Mouse (Mus musculus) forebrain, embryonic 10.5 days (tissue): ENCODE data around the gene Ttc23l. TPM values are rescaled to one million over a fixed set of nuclear protein-coding genes. Genes with fewer than 3 reads are reported as not detected.

Experiments used
- DNase-seq: peaks from one replicate; pipeline ENCODE4 v3.0.0-alpha.2; 2017; ENCODE audit warnings: low spot score; ENCODE audit errors: extremely low spot score
- H3K27ac ChIP-seq: fragments of 300-500 bp; sonication (generic); 2 replicates; pipeline ENCODE4 v1.5.1; 2016; ENCODE audit warnings: mild to moderate bottlenecking
- H3K27me3 ChIP-seq: fragments of 300-500 bp; sonication (generic); 2 replicates; pipeline ENCODE4 v1.6.1; 2016; ENCODE audit warnings: mild to moderate bottlenecking; ENCODE audit not compliant: poor library complexity, severe bottlenecking
- H3K36me3 ChIP-seq: fragments of 300-500 bp; sonication (generic); replicated peaks from 2 replicates; pipeline ENCODE4 v1.6.1; 2016; ENCODE audit warnings: mild to moderate bottlenecking, moderate library complexity
- H3K4me1 ChIP-seq: fragments of 300-500 bp; sonication (generic); 2 replicates; pipeline ENCODE4 v1.6.1; 2016
- H3K4me3 ChIP-seq: fragments of 300-500 bp; sonication (generic); 2 replicates; pipeline ENCODE4 v1.5.1; 2016; ENCODE audit warnings: mild to moderate bottlenecking, moderate library complexity
- H3K9me3 ChIP-seq: fragments of 300-500 bp; sonication (generic); 2 replicates; pipeline ENCODE4 v1.6.1; 2016; ENCODE audit warnings: mild to moderate bottlenecking, moderate library complexity
- WGBS: fragments of 180-500 bp; shearing (Covaris S2); methylation state at CpG from one replicate; pipeline ENCODE4 v1.1.7; 2016; 5-methylcytosine and 5-hydroxymethylcytosine counted together
- polyA plus RNA-seq: library from polyadenylated mRNA; unstranded; fragments of >200 nt; fragmentation: Nextera tagmentation; extraction: Ambion mirVana; gene quantifications from 2 replicates; pipeline ENCODE4 v1.2.1, GENCODE M21; 2016

Gene Ttc23l
- polyA plus RNA-seq: not detected in 2 replicates

GRCm38 (mm10) chr15:10558465-10558864 lies at the start of gene Ttc23l:
Ttc23l (minus strand) TSS chr15:10558668.
- no peaks in the 10 kb centered on the region for H3K4me1 ChIP-seq
- H3K27ac ChIP-seq: no peak within 1 kb of the TSS
- no peaks in the 10 kb centered on the region for H3K36me3 ChIP-seq
- H3K4me3 ChIP-seq: no peak within 1 kb of the TSS
- no peak for DNase-seq
- 85% methylated on average over 13 of the region's 13 CpGs for WGBS
- no peaks in the 10 kb centered on the region for H3K27me3 ChIP-seq
- H3K9me3 ChIP-seq: no peaks in the 10 kb centered on the region

GRCm38 (mm10) chr15:10599413-10599812 lies 40.9 kb upstream of the Ttc23l start:
- peaks cover 7% of the 10 kb centered on the region; the same call in 1 of the 2 replicates for H3K9me3 ChIP-seq
- WGBS: 89% methylated on average over 7 of the region's 7 CpGs
- H3K27me3 ChIP-seq: no peaks in the 10 kb centered on the region
- peaks cover 24% of the 10 kb centered on the region for H3K36me3 ChIP-seq
- peak overlapping the region; percentile 65; the same call in 1 of the 2 replicates for H3K27ac ChIP-seq
- H3K4me1 ChIP-seq: peaks cover 17% of the 10 kb centered on the region
- no peak for DNase-seq
- no peak overlapping the region for H3K4me3 ChIP-seq

GRCm38 (mm10) chr15:10598259-10599225 lies 40.1 kb upstream of the Ttc23l start:
- no peaks in the 10 kb centered on the region; the same call in 1 of the 2 replicates for H3K9me3 ChIP-seq
- no peak overlapping the region for H3K4me3 ChIP-seq
- 74% methylated on average over 16 of the region's 16 CpGs for WGBS
- peak overlapping the region; percentile 65 for H3K27ac ChIP-seq
- peaks cover 21% of the 10 kb centered on the region; the same call in 1 of the 2 replicates for H3K36me3 ChIP-seq
- H3K4me1 ChIP-seq: peaks cover 17% of the 10 kb centered on the region
- no peak for DNase-seq
- no peaks in the 10 kb centered on the region for H3K27me3 ChIP-seq

GRCm38 (mm10) chr15:10596871-10597270 lies 38.4 kb upstream of the Ttc23l start:
- H3K27me3 ChIP-seq: no peaks in the 10 kb centered on the region
- WGBS: 95% methylated on average over 9 of the region's 9 CpGs
- no peak overlapping the region for H3K4me3 ChIP-seq
- H3K9me3 ChIP-seq: no peaks in the 10 kb centered on the region
- no peak for DNase-seq
- peaks cover 25% of the 10 kb centered on the region for H3K36me3 ChIP-seq
- H3K4me1 ChIP-seq: peaks cover 17% of the 10 kb centered on the region
- H3K27ac ChIP-seq: no peak overlapping the region

GRCm38 (mm10) chr15:10595408-10595807 lies 36.9 kb upstream of the Ttc23l start:
- DNase-seq: no peak
- peaks cover 30% of the 10 kb centered on the region for H3K36me3 ChIP-seq
- 92% methylated on average over 6 of the region's 6 CpGs for WGBS

GRCm38 (mm10) chr15:10594910-10595309 lies 36.4 kb upstream of the Ttc23l start:
- Histone ChIP-seq H3K27me3 (no peaks in the 10 kb centered on the region), H3K4me1 (peaks cover 17% of the 10 kb centered on the region), H3K4me3 (no peak overlapping the region), H3K36me3 (peaks cover 30% of the 10 kb centered on the region), H3K9me3 (no peaks in the 10 kb centered on the region), H3K27ac (no peak overlapping the region)
- no peak for DNase-seq
- 84% methylated on average over 10 of the region's 10 CpGs for whole genome bisulfite sequencing

More at GRCm38 (mm10) chr15:10595408-10595807, 36.9 kb upstream of the Ttc23l start:
- H3K4me1 ChIP-seq: peaks cover 17% of the 10 kb centered on the region
- H3K4me3 ChIP-seq: no peak overlapping the region
- H3K9me3 ChIP-seq: no peaks in the 10 kb centered on the region
- no peak overlapping the region for H3K27ac ChIP-seq
- no peaks in the 10 kb centered on the region for H3K27me3 ChIP-seq

- Histone ChIP-seq H3K4me3 (no peak overlapping the region), H3K27ac (no peak overlapping the region), H3K4me1 (peaks cover 3% of the 10 kb centered on the region; the same call in 1 of the 2 replicates), H3K9me3 (no peaks in the 10 kb centered on the region), H3K36me3 (peaks cover 44% of the 10 kb centered on the region), H3K27me3 (no peaks in the 10 kb centered on the region)
- 89% methylated on average over 6 of the region's 6 CpGs for WGBS
- DNase-seq: no peak
Measured at GRCm38 (mm10) chr15:10593094-10593493, 34.6 kb upstream of the Ttc23l start.

- Histone ChIP-seq H3K9me3 (no peaks in the 10 kb centered on the region), H3K27me3 (no peaks in the 10 kb centered on the region), H3K4me1 (no peaks in the 10 kb centered on the region), H3K4me3 (no peak overlapping the region), H3K36me3 (peaks cover 58% of the 10 kb centered on the region), H3K27ac (no peak overlapping the region)
- 91% methylated on average over 2 of the region's 2 CpGs for WGBS
- DNase-seq: no peak
Measured at GRCm38 (mm10) chr15:10586565-10586964, 28.1 kb upstream of the Ttc23l start.

GRCm38 (mm10) chr15:10584359-10585187 lies 26.1 kb upstream of the Ttc23l start:
- no peaks in the 10 kb centered on the region for H3K4me1 ChIP-seq
- no peaks in the 10 kb centered on the region for H3K27me3 ChIP-seq
- no peak for DNase-seq
- WGBS: 93% methylated on average over 10 of the region's 10 CpGs
- H3K4me3 ChIP-seq: no peak overlapping the region
- H3K9me3 ChIP-seq: no peaks in the 10 kb centered on the region
- peaks cover 49% of the 10 kb centered on the region for H3K36me3 ChIP-seq
- no peak overlapping the region for H3K27ac ChIP-seq

- Histone ChIP-seq H3K9me3 (no peaks in the 10 kb centered on the region), H3K4me3 (no peak overlapping the region), H3K27me3 (no peaks in the 10 kb centered on the region), H3K27ac (no peak overlapping the region), H3K36me3 (peaks cover 48% of the 10 kb centered on the region), H3K4me1 (no peaks in the 10 kb centered on the region)
- WGBS: 61% methylated on average over 8 of the region's 8 CpGs
- peak; percentile 42 for DNase-seq
Measured at GRCm38 (mm10) chr15:10583408-10583807, 24.9 kb upstream of the Ttc23l start.

- WGBS: 93% methylated on average over 3 of the region's 3 CpGs
- Histone ChIP-seq H3K27ac (no peak overlapping the region), H3K4me1 (no peaks in the 10 kb centered on the region), H3K4me3 (no peak overlapping the region), H3K27me3 (no peaks in the 10 kb centered on the region), H3K36me3 (peaks cover 58% of the 10 kb centered on the region), H3K9me3 (no peaks in the 10 kb centered on the region)
- DNase-seq: no peak
Measured at GRCm38 (mm10) chr15:10579159-10579558, 20.7 kb upstream of the Ttc23l start.

- Histone ChIP-seq H3K4me1 (no peaks in the 10 kb centered on the region), H3K27ac (no peak overlapping the region), H3K9me3 (no peaks in the 10 kb centered on the region), H3K27me3 (no peaks in the 10 kb centered on the region), H3K4me3 (no peak overlapping the region), H3K36me3 (peaks cover 54% of the 10 kb centered on the region)
- whole genome bisulfite sequencing: 91% methylated on average over 7 of the region's 7 CpGs
- DNase-seq: no peak
Measured at GRCm38 (mm10) chr15:10566486-10566885, 8.0 kb upstream of the Ttc23l start.
